Mouse (Mus musculus): ENCODE data around the gene Fbxo46. TPM values are rescaled to one million over a fixed set of nuclear protein-coding genes. Genes with fewer than 3 reads are reported as not detected.

The Fbxo46 gene
- polyA plus RNA-seq, 1 experiment from 2014 or later = 6.4 TPM

GRCm38 (mm10) chr7:19078732-19079131 lies 40.9 kb upstream of the Fbxo46 start:
- no peak overlapping the region for H3K4me2 ChIP-seq
- 78% methylated on average over 3 of the region's 3 CpGs for WGBS (ENCODE audit: insufficient replicate concordance)
- no peak overlapping the region for H3K9ac ChIP-seq (ENCODE audit: low read depth, low read length)
- H3K4me3 ChIP-seq (ENCODE audit: low read depth, low read length) = no peak overlapping the region
- ATAC-seq (replicated peaks; ENCODE audit: insufficient number of reproducible peaks, low FRiP score, low TSS enrichment) = no peak
- H3K27me3 ChIP-seq (ENCODE audit: control insufficient read depth, insufficient read depth, low read length) = no peaks in the 10 kb centered on the region
- H3K27ac ChIP-seq (ENCODE audit: low read depth, low read length) = no peak overlapping the region
- peaks cover 37% of the 10 kb centered on the region for H3K4me1 ChIP-seq (ENCODE audit: control insufficient read depth, insufficient read depth, low read length)
- no peaks in the 10 kb centered on the region for H3K9me3 ChIP-seq (replicated peaks; ENCODE audit: control insufficient read depth, low read length)
- H3K36me3 ChIP-seq (ENCODE audit: control insufficient read depth, insufficient read depth, low read length) = peaks cover 34% of the 10 kb centered on the region

- peaks cover 34% of the 10 kb centered on the region for H3K36me3 ChIP-seq (ENCODE audit: control insufficient read depth, insufficient read depth, low read length)
These were observed 39.2 kb upstream of the Fbxo46 start for GRCm38 (mm10) chr7:19080451-19080950.

GRCm38 (mm10) chr7:19082171-19082570 lies 37.5 kb upstream of the Fbxo46 start:
- Histone ChIP-seq H3K4me3 (ENCODE audit: low read depth, low read length) (no peak overlapping the region), H3K36me3 (ENCODE audit: control insufficient read depth, insufficient read depth, low read length) (peaks cover 34% of the 10 kb centered on the region), H3K9me3 (replicated peaks; ENCODE audit: control insufficient read depth, low read length) (no peaks in the 10 kb centered on the region), H3K4me2 (no peak overlapping the region; the same call in 1 of the 2 replicates), H3K27ac (ENCODE audit: low read depth, low read length) (peak overlapping the region; percentile 68), H3K4me1 (ENCODE audit: control insufficient read depth, insufficient read depth, low read length) (peaks cover 59% of the 10 kb centered on the region), H3K9ac (ENCODE audit: low read depth, low read length) (no peak overlapping the region), H3K27me3 (ENCODE audit: control insufficient read depth, insufficient read depth, low read length) (no peaks in the 10 kb centered on the region)
- no peak for ATAC-seq (replicated peaks; ENCODE audit: insufficient number of reproducible peaks, low FRiP score, low TSS enrichment)
- 87% methylated on average over 4 of the region's 4 CpGs for WGBS (ENCODE audit: insufficient replicate concordance)

More at GRCm38 (mm10) chr7:19080451-19080950, 39.2 kb upstream of the Fbxo46 start:
- 86% methylated on average over 19 of the region's 19 CpGs for WGBS (ENCODE audit: insufficient replicate concordance)
- H3K4me2 ChIP-seq = no peak overlapping the region
- H3K9me3 ChIP-seq (replicated peaks; ENCODE audit: control insufficient read depth, low read length) = no peaks in the 10 kb centered on the region
- no peaks in the 10 kb centered on the region for H3K27me3 ChIP-seq (ENCODE audit: control insufficient read depth, insufficient read depth, low read length)
- no peak for ATAC-seq (replicated peaks; ENCODE audit: insufficient number of reproducible peaks, low FRiP score, low TSS enrichment)
- H3K27ac ChIP-seq (ENCODE audit: low read depth, low read length) = no peak overlapping the region
- peaks cover 52% of the 10 kb centered on the region for H3K4me1 ChIP-seq (ENCODE audit: control insufficient read depth, insufficient read depth, low read length)
- no peak overlapping the region for H3K4me3 ChIP-seq (ENCODE audit: low read depth, low read length)
- H3K9ac ChIP-seq (ENCODE audit: low read depth, low read length) = no peak overlapping the region

- WGBS (ENCODE audit: insufficient replicate concordance) = 41% methylated on average over 6 of the region's 6 CpGs
- Histone ChIP-seq H3K36me3 (ENCODE audit: control insufficient read depth, insufficient read depth, low read length) (peaks cover 41% of the 10 kb centered on the region), H3K4me3 (ENCODE audit: low read depth, low read length) (peak overlapping the region; percentile 8; the same call in 1 of the 2 replicates), H3K27me3 (ENCODE audit: control insufficient read depth, insufficient read depth, low read length) (no peaks in the 10 kb centered on the region), H3K9me3 (replicated peaks; ENCODE audit: control insufficient read depth, low read length) (no peaks in the 10 kb centered on the region), H3K27ac (ENCODE audit: low read depth, low read length) (peak overlapping the region; percentile 68), H3K4me2 (peak overlapping the region; percentile 50), H3K9ac (ENCODE audit: low read depth, low read length) (peak overlapping the region; percentile 52), H3K4me1 (ENCODE audit: control insufficient read depth, insufficient read depth, low read length) (peaks cover 53% of the 10 kb centered on the region)
- ATAC-seq (replicated peaks; ENCODE audit: insufficient number of reproducible peaks, low FRiP score, low TSS enrichment) = no peak
These were observed 36.6 kb upstream of the Fbxo46 start for GRCm38 (mm10) chr7:19083096-19083495.

GRCm38 (mm10) chr7:19083701-19084100 lies 36.0 kb upstream of the Fbxo46 start, which contains the start of gene Dmpk:
Gene Dmpk (plus strand): TSS chr7:19083849.
- WGBS (ENCODE audit: insufficient replicate concordance) = 33% methylated on average over 10 of the region's 10 CpGs
- peak within 1 kb of the TSS; percentile 52 for H3K9ac ChIP-seq (ENCODE audit: low read depth, low read length)
- ATAC-seq (replicated peaks; ENCODE audit: insufficient number of reproducible peaks, low FRiP score, low TSS enrichment) = peak; percentile 27
- peaks cover 37% of the 10 kb centered on the region for H3K36me3 ChIP-seq (ENCODE audit: control insufficient read depth, insufficient read depth, low read length)
- H3K27ac ChIP-seq (ENCODE audit: low read depth, low read length) = peak within 1 kb of the TSS; percentile 70
- H3K9me3 ChIP-seq (replicated peaks; ENCODE audit: control insufficient read depth, low read length) = no peaks in the 10 kb centered on the region
- H3K4me3 ChIP-seq (ENCODE audit: low read depth, low read length) = peak within 1 kb of the TSS; percentile 25
- H3K27me3 ChIP-seq (ENCODE audit: control insufficient read depth, insufficient read depth, low read length) = no peaks in the 10 kb centered on the region
- peaks cover 53% of the 10 kb centered on the region for H3K4me1 ChIP-seq (ENCODE audit: control insufficient read depth, insufficient read depth, low read length)
- H3K4me2 ChIP-seq = peak within 1 kb of the TSS; percentile 50

- Histone ChIP-seq H3K9ac (ENCODE audit: low read depth, low read length) (peak overlapping the region; percentile 43), H3K27me3 (ENCODE audit: control insufficient read depth, insufficient read depth, low read length) (no peaks in the 10 kb centered on the region), H3K4me3 (ENCODE audit: low read depth, low read length) (peak overlapping the region; percentile 25), H3K36me3 (ENCODE audit: control insufficient read depth, insufficient read depth, low read length) (peaks cover 32% of the 10 kb centered on the region), H3K4me2 (peak overlapping the region; percentile 50), H3K9me3 (replicated peaks; ENCODE audit: control insufficient read depth, low read length) (no peaks in the 10 kb centered on the region), H3K27ac (ENCODE audit: low read depth, low read length) (peak overlapping the region; percentile 70), H3K4me1 (ENCODE audit: control insufficient read depth, insufficient read depth, low read length) (peaks cover 53% of the 10 kb centered on the region)
- WGBS (ENCODE audit: insufficient replicate concordance) = 73% methylated on average over 6 of the region's 6 CpGs
- ATAC-seq (replicated peaks; ENCODE audit: insufficient number of reproducible peaks, low FRiP score, low TSS enrichment) = no peak
These were observed 35.3 kb upstream of the Fbxo46 start for GRCm38 (mm10) chr7:19084277-19084771.

- Histone ChIP-seq H3K4me3 (ENCODE audit: low read depth, low read length) (no peak overlapping the region), H3K9ac (ENCODE audit: low read depth, low read length) (peak overlapping the region; percentile 54), H3K4me2 (peak overlapping the region; percentile 50), H3K4me1 (ENCODE audit: control insufficient read depth, insufficient read depth, low read length) (peaks cover 53% of the 10 kb centered on the region), H3K27me3 (ENCODE audit: control insufficient read depth, insufficient read depth, low read length) (no peaks in the 10 kb centered on the region), H3K36me3 (ENCODE audit: control insufficient read depth, insufficient read depth, low read length) (peaks cover 32% of the 10 kb centered on the region), H3K27ac (ENCODE audit: low read depth, low read length) (0 out of 2 replicates have a peak overlapping the region, but pooled peaks have one; percentile 29), H3K9me3 (replicated peaks; ENCODE audit: control insufficient read depth, low read length) (no peaks in the 10 kb centered on the region)
- 18% methylated on average over 8 of the region's 9 CpGs for WGBS (ENCODE audit: insufficient replicate concordance)
- no peak for ATAC-seq (replicated peaks; ENCODE audit: insufficient number of reproducible peaks, low FRiP score, low TSS enrichment)
These were observed 34.7 kb upstream of the Fbxo46 start for GRCm38 (mm10) chr7:19084921-19085473.

- Histone ChIP-seq H3K27ac (ENCODE audit: low read depth, low read length) (0 out of 2 replicates have a peak overlapping the region, but pooled peaks have one; percentile 29), H3K4me1 (ENCODE audit: control insufficient read depth, insufficient read depth, low read length) (peaks cover 53% of the 10 kb centered on the region), H3K9ac (ENCODE audit: low read depth, low read length) (peak overlapping the region; percentile 54)
These were observed 34.2 kb upstream of the Fbxo46 start for GRCm38 (mm10) chr7:19085495-19085894.

More at GRCm38 (mm10) chr7:19085495-19085894, 34.2 kb upstream of the Fbxo46 start:
- 0 out of 2 replicates have a peak overlapping the region, but pooled peaks have one; percentile 15 for H3K4me3 ChIP-seq (ENCODE audit: low read depth, low read length)
- peak overlapping the region; percentile 50 for H3K4me2 ChIP-seq
- peaks cover 27% of the 10 kb centered on the region for H3K36me3 ChIP-seq (ENCODE audit: control insufficient read depth, insufficient read depth, low read length)
- ATAC-seq (replicated peaks; ENCODE audit: insufficient number of reproducible peaks, low FRiP score, low TSS enrichment) = no peak
- no peaks in the 10 kb centered on the region for H3K9me3 ChIP-seq (replicated peaks; ENCODE audit: control insufficient read depth, low read length)
- H3K27me3 ChIP-seq (ENCODE audit: control insufficient read depth, insufficient read depth, low read length) = no peaks in the 10 kb centered on the region
- 9% methylated on average over 6 of the region's 6 CpGs for WGBS (ENCODE audit: insufficient replicate concordance)
